Mouse (Mus musculus) midbrain, embryonic 10.5 days (tissue): ENCODE results near the gene Tcstv3. TPM values are rescaled to one million over a fixed set of nuclear protein-coding genes. Genes with fewer than 3 reads are reported as not detected.
A peak's percentile ranks its signal among the peaks of the same experiment; 100 is the strongest.
"Not testable (repeated sequence)": the region's sequence is repeated elsewhere in the genome, so short reads cannot be mapped to it uniquely, and the experiment has no call there.

ENCODE experiments used
- DNase-seq: peaks from one replicate; pipeline ENCODE4 v3.0.0-alpha.2; 2017; ENCODE audit warnings: low spot score
- H3K27ac ChIP-seq: fragments of 300-500 bp; sonication (generic); replicated peaks from 2 replicates; pipeline ENCODE4 v1.5.1; 2016; ENCODE audit warnings: mild to moderate bottlenecking
- H3K27me3 ChIP-seq: fragments of 300-500 bp; sonication (generic); 2 replicates; pipeline ENCODE4 v1.6.1; 2016; ENCODE audit warnings: low read depth, mild to moderate bottlenecking; ENCODE audit not compliant: poor library complexity, severe bottlenecking
- H3K36me3 ChIP-seq: fragments of 300-500 bp; sonication (generic); 2 replicates; pipeline ENCODE4 v1.6.1; 2016; ENCODE audit warnings: mild to moderate bottlenecking, moderate library complexity
- H3K4me1 ChIP-seq: fragments of 300-500 bp; sonication (generic); 2 replicates; pipeline ENCODE4 v1.6.1; 2016
- H3K4me3 ChIP-seq: fragments of 300-500 bp; sonication (generic); 2 replicates; pipeline ENCODE4 v1.5.1; 2016; ENCODE audit warnings: mild to moderate bottlenecking, moderate library complexity
- H3K9me3 ChIP-seq: fragments of 300-500 bp; sonication (generic); replicated peaks from 2 replicates; pipeline ENCODE4 v1.6.1; 2016; ENCODE audit warnings: mild to moderate bottlenecking
- whole genome bisulfite sequencing: fragments of 180-500 bp; shearing (Covaris S2); methylation state at CpG from one replicate; pipeline ENCODE4 v1.1.7; 2016; 5-methylcytosine and 5-hydroxymethylcytosine counted together
- polyA plus RNA-seq: library from polyadenylated mRNA; unstranded; fragments of >200 nt; fragmentation: Nextera tagmentation; extraction: Ambion mirVana; gene quantifications from 2 replicates; pipeline ENCODE4 v1.2.1, GENCODE M21; 2016

Gene Tcstv3
- polyA plus RNA-seq: not detected in 2 replicates

DNA sequence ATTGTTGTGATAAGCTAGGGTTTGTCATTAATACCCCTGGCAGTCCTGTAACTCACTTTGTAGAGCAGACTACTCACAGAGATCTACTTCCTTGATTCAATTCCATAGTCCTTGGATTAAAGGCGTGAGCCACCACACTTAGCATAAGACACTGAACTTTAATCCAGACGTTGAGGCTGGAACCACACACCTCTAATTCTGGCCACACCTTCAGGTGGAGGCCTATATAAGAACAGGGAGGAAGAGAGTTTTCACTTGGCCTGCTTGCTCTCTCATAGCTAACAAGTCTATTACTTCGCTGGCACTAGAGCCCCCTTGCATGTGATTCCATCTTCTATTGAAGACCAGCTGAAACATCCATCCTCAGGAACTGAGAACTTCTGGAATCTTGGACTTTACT, at the start of gene Tcstv3:
Gene Tcstv3, plus strand, starts transcription at position 301 of the 400 bp plus-strand sequence.
- H3K36me3 ChIP-seq, H3K4me1 ChIP-seq, H3K9me3 ChIP-seq, H3K27me3 ChIP-seq, H3K4me3 ChIP-seq, DNase-seq, H3K27ac ChIP-seq: not testable (repeated sequence)
- WGBS: 77% methylated on average over 3 of the region's 3 CpGs

DNA sequence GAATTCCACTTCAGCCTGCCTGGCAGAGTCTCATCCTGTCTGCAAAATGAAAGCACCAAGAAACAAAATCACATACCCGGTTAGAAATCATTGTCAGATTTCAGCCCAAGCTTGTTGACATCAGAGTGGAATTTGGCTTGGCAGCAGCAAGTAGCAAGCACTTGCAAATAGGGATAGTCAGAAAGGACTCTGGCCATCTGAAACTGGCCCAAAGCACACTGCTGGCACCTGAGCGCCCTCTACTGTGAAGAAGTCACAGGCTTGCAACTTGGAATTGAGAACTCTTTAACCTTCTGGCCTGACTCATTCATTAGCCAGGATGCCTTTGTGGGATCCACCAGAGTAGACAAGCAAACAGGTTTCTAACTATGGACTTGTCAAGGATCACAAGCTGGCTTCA, 38.8 kb upstream of the Tcstv3 start:
- H3K4me1 ChIP-seq, H3K27ac ChIP-seq, H3K27me3 ChIP-seq, H3K9me3 ChIP-seq, H3K36me3 ChIP-seq, H3K4me3 ChIP-seq, DNase-seq: not testable (repeated sequence)
- WGBS: 30% methylated on average over 2 of the region's 2 CpGs

DNA sequence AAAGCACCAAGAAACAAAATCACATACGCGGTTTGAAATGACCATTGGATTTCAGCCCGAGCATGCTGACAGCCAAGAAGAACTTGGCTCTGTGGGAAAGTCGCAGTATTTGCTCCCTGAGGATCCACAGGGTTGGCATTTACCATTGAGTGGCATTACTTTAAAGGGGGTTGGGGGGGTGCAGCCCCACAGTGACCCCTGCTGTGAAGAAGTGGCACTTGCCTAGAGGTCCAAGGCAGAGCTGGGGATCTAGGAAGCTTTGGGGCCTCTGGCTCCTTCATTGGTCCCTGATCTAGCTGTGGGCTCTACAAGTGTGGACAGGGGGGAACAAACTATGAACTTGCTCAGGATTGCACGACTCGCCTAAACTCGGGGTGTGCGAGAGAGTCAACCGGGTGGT, 37.9 kb upstream of the Tcstv3 start:
- Histone ChIP-seq H3K27me3 (no peaks in the 10 kb centered on the region), H3K4me3 (no peak overlapping the region), H3K36me3 (no peaks in the 10 kb centered on the region), H3K9me3 (no peaks in the 10 kb centered on the region), H3K27ac (no peak overlapping the region), H3K4me1 (no peaks in the 10 kb centered on the region)
- DNase-seq: no peak
- WGBS: 94% methylated on average over 9 of the region's 9 CpGs

DNA sequence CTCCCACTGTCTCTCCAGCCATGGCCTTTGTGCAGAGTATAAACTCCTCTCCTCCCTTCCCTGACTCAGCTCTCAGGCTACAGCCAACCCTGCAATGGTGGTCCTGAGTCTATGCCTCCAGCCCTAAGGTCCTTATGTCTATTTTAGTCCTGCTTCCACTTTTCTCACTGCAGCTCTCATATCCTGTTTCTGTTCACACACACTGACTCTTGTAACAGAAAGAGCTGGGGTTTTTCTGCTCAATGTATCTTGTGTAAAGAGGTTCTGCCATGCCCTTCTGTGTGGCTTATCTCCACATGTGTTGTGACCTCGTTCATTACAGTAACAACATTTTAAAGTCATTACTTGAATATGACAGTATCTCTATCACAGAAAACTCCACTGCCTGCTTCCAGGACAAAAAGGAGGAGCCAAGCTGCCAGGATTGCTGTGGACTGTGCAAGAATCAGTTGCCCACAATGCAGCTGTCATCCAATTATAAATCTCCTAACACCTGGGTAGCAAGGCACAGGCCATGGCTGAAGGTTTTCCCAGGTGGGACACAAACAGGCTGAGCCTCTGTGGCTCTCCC, 17.3 kb upstream of the Tcstv3 start:
- H3K9me3 ChIP-seq: no peaks in the 10 kb centered on the region

DNA sequence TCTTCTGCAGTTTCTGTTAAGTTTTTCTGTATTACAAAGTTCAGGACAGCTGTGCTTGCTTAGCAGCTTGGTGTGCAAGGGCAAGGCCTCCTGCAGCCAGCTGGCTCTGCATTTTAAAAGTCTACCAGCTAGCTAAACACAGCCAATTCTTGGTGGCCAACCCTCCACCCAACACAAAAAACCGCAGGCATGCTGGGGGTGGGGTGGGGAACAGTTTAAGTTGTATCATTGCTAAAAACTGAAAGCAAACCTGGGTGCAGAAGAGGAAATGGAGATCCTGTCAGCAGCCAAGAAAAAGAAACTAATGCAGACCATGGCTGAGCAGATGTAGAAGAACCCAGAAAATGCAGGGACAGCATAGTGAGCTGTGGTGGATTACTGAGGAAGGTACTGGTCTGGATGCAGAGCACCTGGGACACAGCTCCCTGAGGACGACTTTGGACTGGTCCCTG, 16.7 kb upstream of the Tcstv3 start, which contains the start of gene BC147527:
Gene BC147527, plus strand, starts transcription at position 402 of the 452 bp plus-strand sequence.
- H3K36me3 ChIP-seq: no peaks in the 10 kb centered on the region
- no peak within 1 kb of the TSS for H3K27ac ChIP-seq
- H3K9me3 ChIP-seq: no peaks in the 10 kb centered on the region
- H3K27me3 ChIP-seq: no peaks in the 10 kb centered on the region
- no peaks in the 10 kb centered on the region for H3K4me1 ChIP-seq
- H3K4me3 ChIP-seq: no peak within 1 kb of the TSS
- WGBS: 61% methylated on average over 2 of the region's 2 CpGs
- DNase-seq: no peak

More for the DNA sequence above, 17.3 kb upstream of the Tcstv3 start:
- H3K36me3 ChIP-seq: no peaks in the 10 kb centered on the region
- H3K27me3 ChIP-seq: no peaks in the 10 kb centered on the region
- H3K27ac ChIP-seq: no peak overlapping the region
- H3K4me1 ChIP-seq: no peaks in the 10 kb centered on the region
- H3K4me3 ChIP-seq: no peak overlapping the region
- WGBS: 80% methylated on average over 1 of the region's 1 CpGs
- DNase-seq: no peak

DNA sequence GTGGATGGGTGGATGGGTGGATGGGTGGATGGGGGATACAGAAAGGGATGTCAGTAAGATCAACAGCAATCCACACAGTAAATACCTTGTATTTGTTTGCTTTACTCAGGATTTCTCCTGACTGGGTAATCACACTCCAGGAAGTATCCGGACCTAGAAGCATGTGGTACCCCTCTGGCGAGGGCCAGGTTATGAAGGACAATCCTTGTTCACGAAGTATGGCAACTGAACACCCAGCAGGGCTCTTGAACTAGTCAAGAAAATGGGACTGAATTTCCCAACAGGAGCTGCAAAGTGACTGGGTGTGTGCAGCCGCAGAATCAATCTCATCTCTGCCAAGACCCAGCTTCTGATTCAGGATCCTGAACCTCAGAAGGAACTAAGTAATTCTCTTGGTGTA, 15.8 kb upstream of the Tcstv3 start:
- H3K27me3 ChIP-seq: no peaks in the 10 kb centered on the region
- no peak for DNase-seq
- no peak overlapping the region for H3K27ac ChIP-seq
- no peaks in the 10 kb centered on the region for H3K4me1 ChIP-seq
- WGBS: 83% methylated on average over 4 of the region's 4 CpGs
- no peak overlapping the region for H3K4me3 ChIP-seq
- no peaks in the 10 kb centered on the region for H3K9me3 ChIP-seq
- no peaks in the 10 kb centered on the region for H3K36me3 ChIP-seq

DNA sequence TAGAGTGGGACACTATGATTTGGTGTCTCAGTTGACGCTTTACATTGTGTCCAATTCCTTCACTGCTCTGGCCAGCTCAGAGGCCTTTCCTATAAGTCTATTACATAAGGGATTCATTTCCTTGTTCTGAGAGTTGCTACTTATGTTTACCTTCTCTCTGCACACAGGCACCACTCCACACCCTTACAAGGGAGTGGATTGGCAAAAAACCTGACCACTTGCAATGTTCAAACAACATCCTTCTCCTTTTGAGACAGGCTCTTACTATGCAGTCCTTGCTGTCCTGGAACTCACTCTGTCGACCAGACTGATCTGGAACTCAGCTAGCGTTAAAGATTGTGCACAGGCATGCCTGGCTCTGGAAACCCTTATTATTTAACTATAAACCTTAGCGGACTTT, 5.9 kb upstream of the Tcstv3 start:
- H3K4me1 ChIP-seq: no peaks in the 10 kb centered on the region
- no peak overlapping the region for H3K27ac ChIP-seq
- H3K36me3 ChIP-seq: no peaks in the 10 kb centered on the region
- H3K27me3 ChIP-seq: peaks cover 3% of the 10 kb centered on the region; the same call in 1 of the 2 replicates
- no peaks in the 10 kb centered on the region for H3K9me3 ChIP-seq
- 82% methylated on average over 4 of the region's 4 CpGs for WGBS
- DNase-seq: no peak
- no peak overlapping the region for H3K4me3 ChIP-seq

DNA sequence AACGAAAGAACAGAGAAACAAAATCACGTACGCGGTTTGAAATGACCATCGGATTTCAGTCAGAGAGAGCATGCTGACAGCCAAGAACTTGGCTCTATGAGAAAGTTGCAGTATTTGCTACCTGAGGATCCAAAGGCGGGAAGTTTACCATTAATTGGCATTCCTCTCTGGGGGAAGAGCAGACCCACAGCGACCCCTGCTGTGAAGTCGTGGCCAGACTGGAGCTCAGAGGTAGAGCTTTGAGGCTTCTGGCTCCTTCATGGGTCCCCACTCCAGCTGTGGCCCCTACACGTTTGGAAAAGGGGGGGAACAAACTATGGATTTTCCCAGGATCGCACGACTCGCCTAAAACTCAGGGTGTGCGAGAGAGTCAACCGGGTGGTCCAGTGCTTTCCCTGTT, 3.1 kb upstream of the Tcstv3 start:
- Histone ChIP-seq H3K9me3 (no peaks in the 10 kb centered on the region), H3K4me1 (no peaks in the 10 kb centered on the region), H3K27ac (no peak overlapping the region), H3K4me3 (no peak overlapping the region), H3K36me3 (no peaks in the 10 kb centered on the region), H3K27me3 (peaks cover 3% of the 10 kb centered on the region; the same call in 1 of the 2 replicates)
- peak; percentile 26 for DNase-seq
- WGBS: 42% methylated on average over 14 of the region's 14 CpGs

DNA sequence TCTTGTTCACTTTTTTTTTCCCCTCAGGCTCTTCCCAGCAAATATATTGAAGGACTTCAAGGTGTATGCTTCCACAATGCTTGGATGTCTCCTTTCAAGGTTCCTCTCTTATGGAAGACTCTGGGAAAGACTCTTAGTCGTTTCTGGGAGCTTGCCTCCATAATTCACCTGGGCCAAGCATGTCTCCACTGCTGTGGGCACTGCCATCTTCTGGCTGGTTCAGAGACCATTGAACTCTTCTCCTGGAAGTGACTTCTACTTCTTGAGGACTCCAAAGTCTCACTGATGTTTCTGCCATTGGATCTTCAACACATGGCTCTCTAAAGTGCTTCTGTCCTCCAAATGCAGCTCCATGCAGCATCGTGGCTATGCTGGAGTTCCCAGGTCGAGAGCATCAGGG, 3.5 kb downstream of the Tcstv3 start:
- 63% methylated on average over 3 of the region's 3 CpGs for WGBS
- no peaks in the 10 kb centered on the region for H3K36me3 ChIP-seq
- H3K4me3 ChIP-seq: no peak overlapping the region
- DNase-seq: no peak
- H3K27ac ChIP-seq: no peak overlapping the region
- no peaks in the 10 kb centered on the region for H3K27me3 ChIP-seq
- H3K4me1 ChIP-seq: no peaks in the 10 kb centered on the region
- peaks cover 6% of the 10 kb centered on the region; the same call in 1 of the 2 replicates for H3K9me3 ChIP-seq

DNA sequence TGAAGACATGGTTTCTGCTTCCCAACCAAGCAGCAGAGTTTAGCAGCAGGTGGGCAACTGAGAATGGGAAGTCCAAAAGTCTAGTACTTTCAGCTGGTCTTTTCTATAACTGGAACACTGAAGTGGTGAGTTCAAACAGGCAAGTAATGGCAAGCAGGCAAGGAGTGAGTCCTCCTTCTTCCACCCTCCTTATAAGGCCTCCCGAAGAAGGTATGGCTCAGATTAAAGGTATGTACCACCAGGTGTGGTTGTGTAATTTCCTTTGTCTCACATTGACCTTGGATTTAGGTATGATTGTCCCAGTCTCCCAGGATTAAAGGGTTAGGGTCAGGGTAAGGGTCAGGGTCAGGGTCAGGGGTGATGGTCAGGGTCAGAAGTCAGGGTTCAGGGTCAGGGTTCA, 4.0 kb downstream of the Tcstv3 start:
- Histone ChIP-seq H3K4me1 (no peaks in the 10 kb centered on the region), H3K9me3 (peaks cover 6% of the 10 kb centered on the region; the same call in 1 of the 2 replicates), H3K36me3 (no peaks in the 10 kb centered on the region), H3K4me3 (no peak overlapping the region), H3K27me3 (no peaks in the 10 kb centered on the region), H3K27ac (no peak overlapping the region)
- WGBS: 96% methylated on average over 1 of the region's 1 CpGs
- DNase-seq: no peak

Other genes with a start within 250 kb of the Tcstv3 start
- gene Gm20767, start 176.6 kb upstream of the Tcstv3 start, polyA plus RNA-seq: not detected in 2 replicates
- not detected in 2 replicates for gene Gm21818, start 144.4 kb upstream of the Tcstv3 start, polyA plus RNA-seq
- gene Gm21762, start 100.9 kb upstream of the Tcstv3 start, polyA plus RNA-seq: not detected in 2 replicates
- gene Gm21731, start 77.8 kb upstream of the Tcstv3 start, polyA plus RNA-seq: not detected in 2 replicates
- gene AF067061, start 53.8 kb upstream of the Tcstv3 start, polyA plus RNA-seq: not detected in 2 replicates
- 0.11 TPM in 1 of 2 replicates, not detected in the other for gene BC147527, start 16.5 kb upstream of the Tcstv3 start, polyA plus RNA-seq